Mouse (Mus musculus): ENCODE measurements around the gene Pced1a. TPM values are rescaled to one million over a fixed set of nuclear protein-coding genes. Genes with fewer than 3 reads are reported as not detected.

Gene Pced1a
- 21.9 TPM for polyA plus RNA-seq (2017; shearing (Covaris generic))

DNA sequence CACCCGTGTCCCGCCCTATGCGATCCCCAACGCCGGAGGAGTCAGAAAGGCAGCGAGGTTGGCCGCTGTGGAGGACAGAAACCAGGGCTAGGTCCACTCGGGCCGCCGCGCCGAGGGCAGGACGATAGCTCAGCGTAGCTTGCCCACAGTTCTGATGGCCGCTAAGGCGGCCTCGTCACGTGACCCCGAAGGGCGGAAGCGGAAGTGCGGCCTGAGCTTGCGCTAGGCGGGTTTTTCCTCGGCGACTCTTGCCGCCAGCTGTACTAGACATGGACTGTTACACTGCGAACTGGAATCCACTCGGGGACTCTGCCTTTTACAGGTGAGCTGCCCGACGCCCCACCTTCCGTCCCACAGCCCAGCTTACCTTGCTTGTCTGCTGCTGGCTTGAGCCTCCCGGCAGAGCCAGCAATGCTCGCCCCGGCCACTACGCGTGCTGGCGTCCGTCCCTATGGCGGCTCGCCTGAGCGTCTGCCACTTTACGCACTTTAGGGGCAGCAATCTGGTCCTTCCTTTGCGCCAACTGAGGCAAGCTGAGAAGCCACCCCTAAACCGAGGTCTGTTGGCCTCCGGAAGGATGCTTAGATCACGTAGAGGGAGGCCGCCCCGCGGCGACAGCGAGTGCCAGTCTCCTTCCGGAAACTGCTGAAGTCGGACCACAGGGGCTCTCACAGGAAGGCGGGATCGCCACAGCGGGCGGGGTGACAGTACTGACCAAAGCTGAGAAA is at the start of gene Pced1a, which contains the start of gene Vps16:
Pced1a (minus strand) TSS at position 576 of the 728 bp plus-strand sequence.
Vps16 (plus strand) TSS at position 214 of the 728 bp plus-strand sequence.

DNA sequence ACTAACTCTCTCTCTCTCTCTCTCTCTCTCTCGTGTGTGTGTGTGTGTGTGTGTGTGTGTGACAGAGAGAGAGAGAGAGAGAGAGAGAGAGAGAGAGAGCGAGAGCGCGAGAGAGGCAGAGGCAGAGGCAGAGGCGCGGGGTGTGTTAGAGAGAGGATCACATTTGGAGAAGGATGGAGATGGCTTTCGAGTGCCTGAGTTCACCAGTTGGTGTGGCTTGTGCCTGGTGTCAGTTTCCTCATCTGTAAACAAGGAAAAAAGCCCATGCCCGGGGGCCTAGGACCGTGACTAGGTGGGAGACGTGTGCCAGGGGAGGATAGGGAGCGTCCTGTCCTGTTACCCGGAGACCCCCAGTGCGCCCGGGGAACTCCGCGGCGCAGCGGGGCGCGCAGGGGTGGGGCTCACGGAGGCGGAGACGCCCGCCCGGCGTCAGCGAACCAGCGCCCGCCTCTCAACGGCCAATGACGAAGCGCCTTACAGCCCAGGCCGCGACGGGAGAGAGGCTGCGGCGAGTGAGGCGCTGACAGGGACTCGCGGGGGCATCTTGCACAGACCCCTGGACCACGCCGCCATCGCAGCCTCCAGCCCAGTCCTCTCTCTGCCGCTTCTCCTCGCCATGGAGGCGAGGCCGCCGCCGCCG is 25.4 kb upstream of the Pced1a start, which contains the start of gene Ptpra:
Ptpra (plus strand) TSS at position 485 of the 640 bp plus-strand sequence.

DNA sequence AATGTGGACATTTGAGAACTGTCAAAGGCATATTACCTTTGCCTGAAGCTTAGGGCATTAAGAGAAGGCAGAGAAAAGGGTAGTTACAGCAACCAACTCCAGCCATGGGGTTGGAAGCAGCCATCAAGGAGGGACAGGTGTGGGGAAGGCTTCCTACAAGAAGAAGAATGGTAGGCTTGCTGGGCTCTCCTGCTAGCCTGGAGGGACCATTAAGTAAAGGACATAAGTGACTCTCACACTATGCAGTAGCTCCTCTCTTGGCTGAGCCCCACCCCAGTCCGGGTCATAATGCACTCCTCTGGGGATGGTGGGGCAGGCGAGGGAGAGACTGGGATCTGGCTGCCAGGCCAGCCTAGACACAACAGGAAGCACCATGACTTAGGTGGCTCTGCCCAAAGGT is 18.3 kb downstream of the Pced1a start, which contains the start of gene Tmem239:
Tmem239 (plus strand) TSS at position 301 of the 400 bp plus-strand sequence.

DNA sequence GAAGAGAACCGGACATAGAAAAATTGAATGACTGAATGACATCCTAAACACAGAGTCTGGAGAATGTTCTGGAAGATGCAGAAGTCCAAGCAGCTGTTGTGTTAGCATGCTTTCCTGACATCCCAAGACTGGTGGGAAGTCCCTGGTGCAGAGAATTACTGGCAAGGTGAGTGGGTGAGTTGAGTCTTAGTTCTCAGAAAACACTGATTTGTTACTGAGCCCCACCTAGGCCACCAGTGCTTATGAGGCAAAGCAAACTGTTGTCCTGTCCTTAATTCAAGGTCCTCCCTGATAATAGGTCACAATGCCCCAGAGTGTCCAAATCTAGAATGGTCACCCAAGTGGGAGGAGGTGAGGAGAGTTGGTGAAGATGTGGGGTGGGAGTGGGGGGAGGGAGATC is 19.6 kb downstream of the Pced1a start, which contains the start of the genes Gm28372 and 1700020A23Rik:
Gm28372 (plus strand) TSS at position 301 of the 400 bp plus-strand sequence.
1700020A23Rik (plus strand) TSS at position 321 of the 400 bp plus-strand sequence.

DNA sequence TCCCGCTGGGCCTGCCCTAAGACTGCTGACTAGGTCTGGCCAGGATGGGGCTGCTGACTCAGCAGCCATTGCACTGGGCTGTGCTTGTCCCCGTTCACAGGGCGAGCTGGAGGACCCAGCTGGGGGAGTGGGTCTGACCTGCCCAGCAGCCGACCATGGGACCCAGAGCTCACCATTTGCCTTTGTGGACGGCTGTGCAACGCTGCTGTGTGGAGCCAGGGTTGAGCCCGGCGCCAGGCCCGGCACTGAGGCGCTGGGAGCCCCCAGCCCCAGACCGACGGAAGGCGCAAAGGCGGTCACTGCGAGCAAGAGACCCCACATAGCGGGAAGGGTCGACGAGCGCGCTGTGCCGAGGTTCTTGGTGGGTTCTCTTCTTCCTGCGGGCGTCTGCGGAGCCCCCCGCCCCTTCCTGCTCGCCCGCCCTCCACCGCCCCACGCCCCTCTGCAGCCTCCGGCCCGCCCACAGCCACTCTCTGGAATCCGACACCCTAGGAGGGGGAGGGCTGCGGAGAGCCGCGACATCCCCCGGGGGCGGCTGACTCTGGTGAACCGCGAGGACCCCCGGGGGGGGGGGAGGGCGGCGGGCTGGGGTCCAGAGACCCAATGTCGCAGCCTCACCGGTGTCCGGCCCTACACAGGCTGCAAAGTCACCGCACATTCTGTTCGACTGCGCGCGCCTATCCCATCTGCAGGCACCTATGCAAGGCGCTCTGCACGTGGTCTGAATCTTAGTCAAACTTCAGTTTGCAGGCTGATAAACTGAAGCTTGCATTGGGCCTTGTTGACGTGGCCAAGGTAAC is 27.1 kb downstream of the Pced1a start, which contains the start of gene Cpxm1:
Cpxm1 (minus strand) TSS at position 389 of the 800 bp plus-strand sequence.

Other genes with a start within 250 kb of the Pced1a start
- gene Snrpb, start 245.3 kb downstream of the Pced1a start, polyA plus RNA-seq (2017; shearing (Covaris generic)) = 392 TPM
- gene Tmc2, start 229.5 kb downstream of the Pced1a start, polyA plus RNA-seq (2017; shearing (Covaris generic)) = 0.05 TPM
- gene Nop56, start 150.3 kb downstream of the Pced1a start, polyA plus RNA-seq (2017; shearing (Covaris generic)) = 291 TPM
- 171 TPM for gene Idh3b, start 140.2 kb downstream of the Pced1a start, polyA plus RNA-seq (2017; shearing (Covaris generic))
- gene Ebf4, start 129.5 kb downstream of the Pced1a start, polyA plus RNA-seq (2017; shearing (Covaris generic)) = not detected
- 0.10 TPM for gene Cpxm1, start 27.1 kb downstream of the Pced1a start, polyA plus RNA-seq (2017; shearing (Covaris generic))
- gene Gm28372, start 19.5 kb downstream of the Pced1a start, polyA plus RNA-seq (2017; shearing (Covaris generic)) = not detected
- gene 1700020A23Rik, start 19.4 kb downstream of the Pced1a start, polyA plus RNA-seq (2017; shearing (Covaris generic)) = not detected
- not detected for gene Tmem239, start 18.2 kb downstream of the Pced1a start, polyA plus RNA-seq (2017; shearing (Covaris generic))
- gene Vps16, start 362 bp downstream of the Pced1a start, polyA plus RNA-seq (2017; shearing (Covaris generic)) = 247 TPM
- 183 TPM for gene Ptpra, start 25.6 kb upstream of the Pced1a start, polyA plus RNA-seq (2017; shearing (Covaris generic))
- 124 TPM for gene Mrps26, start 139.0 kb upstream of the Pced1a start, polyA plus RNA-seq (2017; shearing (Covaris generic))
- gene Oxt, start 151.5 kb upstream of the Pced1a start, polyA plus RNA-seq (2017; shearing (Covaris generic)) = not detected
- not detected for gene Avp, start 157.9 kb upstream of the Pced1a start, polyA plus RNA-seq (2017; shearing (Covaris generic))
- 13.6 TPM for gene Fastkd5, start 205.3 kb upstream of the Pced1a start, polyA plus RNA-seq (2017; shearing (Covaris generic))
- 13.4 TPM for gene Ubox5, start 205.3 kb upstream of the Pced1a start, polyA plus RNA-seq (2017; shearing (Covaris generic))
- 1.0 TPM for gene Lzts3, start 218.1 kb upstream of the Pced1a start, polyA plus RNA-seq (2017; shearing (Covaris generic))
- 160 TPM for gene Ddrgk1, start 240.0 kb upstream of the Pced1a start, polyA plus RNA-seq (2017; shearing (Covaris generic))
- gene Itpa, start 242.9 kb upstream of the Pced1a start, polyA plus RNA-seq (2017; shearing (Covaris generic)) = 49.4 TPM

All from CD4-positive, CD25-positive, alpha-beta regulatory T cell (primary cell).